Mouse (Mus musculus): Measurements from ENCODE around the gene Proz.

DNA sequence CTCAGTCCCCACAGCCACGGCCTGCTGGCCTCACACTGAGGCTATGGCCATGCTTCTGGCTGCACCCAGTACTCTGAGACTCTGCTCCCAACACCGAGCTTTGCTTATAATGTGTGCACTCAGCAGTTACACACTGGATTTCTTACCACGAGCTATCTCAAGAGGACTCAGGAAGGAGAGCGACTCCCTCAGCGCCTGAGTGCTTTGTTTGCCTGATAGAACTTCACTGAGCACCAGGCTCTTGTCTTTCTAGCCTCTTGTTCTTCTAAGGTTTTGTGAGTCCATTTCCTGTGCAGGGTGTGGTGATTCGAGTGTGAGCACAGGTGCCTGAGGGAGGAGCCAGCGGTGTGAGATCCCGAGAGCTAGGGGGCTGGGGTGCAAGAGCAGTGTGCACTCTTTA, 64.2 kb downstream of the Proz start:
- TF ChIP-seq POLR2A (IDR thresholded peaks at IDR 0.05; ENCODE audit: low read depth, low read length) (no peak), CTCF (IDR thresholded peaks at IDR 0.05; ENCODE audit: extremely low read depth, insufficient read depth, insufficient read length, insufficient replicate concordance) (no peak)
